Mouse (Mus musculus) forebrain, embryonic 11.5 days (tissue): ENCODE measurements around the gene Naxd. TPM values are rescaled to one million over a fixed set of nuclear protein-coding genes. Genes with fewer than 3 reads are reported as not detected.

ENCODE experiments used
- ATAC-seq: fragments of 200-750 bp; cut with Nextera tagmentation; replicated peaks from 2 replicates; pipeline ENCODE4 v1.8.0; 2017; ENCODE audit warnings: moderate TSS enrichment; ENCODE audit not compliant: low FRiP score
- DNase-seq: peaks from one replicate; pipeline ENCODE4 v3.0.0-alpha.2; 2017; ENCODE audit warnings: low spot score
- H3K27ac ChIP-seq: fragments of 300-500 bp; sonication (generic); 2 replicates; pipeline ENCODE4 v1.5.1; 2014; ENCODE audit warnings: low read depth, low read length
- H3K27me3 ChIP-seq: fragments of 300-500 bp; sonication (generic); 2 replicates; pipeline ENCODE4 v1.6.1; 2014; ENCODE audit warnings: mild to moderate bottlenecking, low read length, mixed read lengths; ENCODE audit not compliant: control insufficient read depth, insufficient read depth
- H3K36me3 ChIP-seq: fragments of 300-500 bp; sonication (generic); 2 replicates; pipeline ENCODE4 v1.6.1; 2014; ENCODE audit warnings: mild to moderate bottlenecking, low read length, moderate library complexity, mixed read lengths; ENCODE audit not compliant: control insufficient read depth, insufficient read depth
- H3K4me1 ChIP-seq: fragments of 300-500 bp; sonication (generic); replicated peaks from 2 replicates; pipeline ENCODE4 v1.6.1; 2014; ENCODE audit warnings: low read length, mixed read lengths; ENCODE audit not compliant: control insufficient read depth, insufficient read depth
- H3K4me2 ChIP-seq: fragments of 300-500 bp; sonication (generic); 2 replicates; pipeline ENCODE4 v1.6.1; 2014; ENCODE audit warnings: low read depth, mild to moderate bottlenecking, low read length, moderate library complexity, mixed read lengths; ENCODE audit not compliant: severe bottlenecking
- H3K4me3 ChIP-seq: fragments of 300-500 bp; sonication (generic); 2 replicates; pipeline ENCODE4 v1.5.1; 2014; ENCODE audit warnings: low read depth, low read length
- H3K9ac ChIP-seq: fragments of 300-500 bp; sonication (generic); 2 replicates; pipeline ENCODE4 v1.6.1; 2014; ENCODE audit warnings: low read length
- H3K9me3 ChIP-seq: fragments of 300-500 bp; sonication (generic); 2 replicates; pipeline ENCODE4 v1.6.1; 2016; ENCODE audit warnings: low read length, mixed read lengths; ENCODE audit not compliant: control insufficient read depth
- WGBS: fragments of 180-500 bp; shearing (Covaris S2); extraction: QIAGEN DNeasy Blood & Tissue Kit; methylation state at CpG from one replicate; pipeline ENCODE4 v1.1.7; 2014; 5-methylcytosine and 5-hydroxymethylcytosine counted together
- polyA plus RNA-seq: library from polyadenylated mRNA; unstranded; fragments of >200 nt; fragmentation: Nextera tagmentation; extraction: Ambion mirVana; gene quantifications from 2 replicates; pipeline ENCODE4 v1.2.1, GENCODE M21; 2014

Naxd gene
- polyA plus RNA-seq, 1 experiment from 2014 or later = 99.2 TPM

- no peak overlapping the region for H3K27ac ChIP-seq
- no peak overlapping the region for H3K9ac ChIP-seq
- no peaks in the 10 kb centered on the region for H3K36me3 ChIP-seq
- ATAC-seq (no peak), DNase-seq (no peak)
- no peak overlapping the region for H3K4me2 ChIP-seq
- 0 out of 2 replicates have a peak, but pooled peaks cover 3% of the 10 kb centered on the region for H3K4me1 ChIP-seq
- no peaks in the 10 kb centered on the region for H3K9me3 ChIP-seq
- H3K4me3 ChIP-seq = no peak overlapping the region
- 54% methylated on average over 11 of the region's 12 CpGs for WGBS
- no peaks in the 10 kb centered on the region for H3K27me3 ChIP-seq
Measured at GRCm38 (mm10) chr8:11457981-11458836, 39.1 kb upstream of the Naxd start.

- no peak overlapping the region for H3K9ac ChIP-seq
- no peak overlapping the region for H3K27ac ChIP-seq
- no peak overlapping the region for H3K4me2 ChIP-seq
- 58% methylated on average over 5 of the region's 5 CpGs for WGBS
- DNase-seq (no peak), ATAC-seq (no peak)
- no peaks in the 10 kb centered on the region for H3K27me3 ChIP-seq
- H3K9me3 ChIP-seq = no peaks in the 10 kb centered on the region
- H3K4me1 ChIP-seq = 0 out of 2 replicates have a peak, but pooled peaks cover under 1% of the 10 kb centered on the region
- H3K4me3 ChIP-seq = no peak overlapping the region
- no peaks in the 10 kb centered on the region for H3K36me3 ChIP-seq
Measured at GRCm38 (mm10) chr8:11459016-11459415, 38.3 kb upstream of the Naxd start.

DNA sequence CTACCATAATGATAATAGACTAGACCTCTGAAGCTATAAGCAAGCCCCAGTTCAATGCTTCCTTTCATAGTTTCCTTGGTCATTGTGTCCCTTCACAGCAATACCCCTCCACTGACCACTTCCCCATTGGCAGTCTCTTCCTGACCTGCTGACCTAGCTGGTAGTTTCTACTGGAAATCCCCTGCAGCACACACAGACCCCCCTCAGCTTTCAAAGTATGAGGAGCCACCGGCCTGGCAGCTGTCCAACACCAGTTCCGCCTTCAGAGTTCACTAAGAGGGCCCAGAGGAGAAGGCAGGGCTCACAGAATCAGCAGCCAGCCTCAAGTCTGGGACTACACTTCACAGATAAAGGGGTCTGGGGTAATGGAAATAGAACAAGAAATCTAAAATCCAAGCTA lies 36.4 kb upstream of the Naxd start:
- peaks cover 2% of the 10 kb centered on the region; the same call in 1 of the 2 replicates for H3K4me1 ChIP-seq
- H3K27ac ChIP-seq = no peak overlapping the region
- WGBS = 64% methylated on average over 2 of the region's 2 CpGs
- H3K4me3 ChIP-seq = no peak overlapping the region
- no peak overlapping the region for H3K9ac ChIP-seq
- H3K9me3 ChIP-seq = no peaks in the 10 kb centered on the region
- DNase-seq = no peak
- H3K36me3 ChIP-seq = no peaks in the 10 kb centered on the region
- no peak overlapping the region for H3K4me2 ChIP-seq
- ATAC-seq = no peak
- H3K27me3 ChIP-seq = no peaks in the 10 kb centered on the region

- Histone ChIP-seq H3K4me2 (no peak overlapping the region), H3K9ac (no peak overlapping the region), H3K27me3 (no peaks in the 10 kb centered on the region), H3K4me3 (no peak overlapping the region), H3K9me3 (no peaks in the 10 kb centered on the region), H3K36me3 (no peaks in the 10 kb centered on the region), H3K27ac (no peak overlapping the region), H3K4me1 (peaks cover 3% of the 10 kb centered on the region; the same call in 1 of the 2 replicates)
- no peak for ATAC-seq
- no peak for DNase-seq
- 74% methylated on average over 2 of the region's 2 CpGs for WGBS
Measured at GRCm38 (mm10) chr8:11461847-11462246, 35.5 kb upstream of the Naxd start.

- WGBS = 93% methylated on average over 4 of the region's 4 CpGs
- Histone ChIP-seq H3K4me2 (no peak overlapping the region), H3K4me1 (peaks cover 3% of the 10 kb centered on the region; the same call in 1 of the 2 replicates), H3K36me3 (no peaks in the 10 kb centered on the region), H3K27me3 (no peaks in the 10 kb centered on the region), H3K9me3 (no peaks in the 10 kb centered on the region), H3K4me3 (no peak overlapping the region), H3K27ac (no peak overlapping the region), H3K9ac (no peak overlapping the region)
- ATAC-seq = no peak
- DNase-seq = no peak
Measured at GRCm38 (mm10) chr8:11462641-11463040, 34.7 kb upstream of the Naxd start.

DNA sequence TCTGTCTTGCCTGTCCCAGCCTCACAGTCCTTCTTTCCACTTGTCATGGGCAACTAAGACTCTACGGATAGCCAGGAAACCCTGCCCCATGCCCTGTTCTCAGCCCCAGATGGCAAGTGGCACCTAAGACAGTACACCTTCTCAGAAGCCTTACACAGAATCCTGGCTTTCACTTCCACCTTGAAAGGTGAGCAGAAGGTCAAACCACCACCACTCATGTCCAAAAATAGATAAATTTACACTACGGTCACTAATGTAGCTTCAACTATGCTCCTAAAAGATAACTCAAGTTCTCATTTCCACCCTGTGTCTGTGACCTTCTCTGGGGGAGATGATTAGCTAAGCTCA lies 33.8 kb upstream of the Naxd start:
- no peaks in the 10 kb centered on the region for H3K27me3 ChIP-seq
- no peak overlapping the region for H3K4me3 ChIP-seq
- peaks cover 3% of the 10 kb centered on the region; the same call in 1 of the 2 replicates for H3K4me1 ChIP-seq
- no peak overlapping the region for H3K27ac ChIP-seq
- 100% methylated on average over 2 of the region's 2 CpGs for WGBS
- DNase-seq = no peak
- H3K36me3 ChIP-seq = no peaks in the 10 kb centered on the region
- no peak for ATAC-seq
- no peak overlapping the region for H3K4me2 ChIP-seq
- H3K9me3 ChIP-seq = no peaks in the 10 kb centered on the region
- H3K9ac ChIP-seq = no peak overlapping the region

- Histone ChIP-seq H3K27ac (no peak overlapping the region), H3K9me3 (no peaks in the 10 kb centered on the region), H3K4me1 (peaks cover 3% of the 10 kb centered on the region; the same call in 1 of the 2 replicates), H3K4me2 (no peak overlapping the region), H3K9ac (no peak overlapping the region), H3K36me3 (no peaks in the 10 kb centered on the region), H3K4me3 (no peak overlapping the region), H3K27me3 (no peaks in the 10 kb centered on the region)
- no peak for ATAC-seq
- 84% methylated on average over 12 of the region's 12 CpGs for WGBS
- DNase-seq = no peak
Measured at GRCm38 (mm10) chr8:11463889-11464706, 33.2 kb upstream of the Naxd start.

- no peak for ATAC-seq
- 87% methylated on average over 3 of the region's 3 CpGs for WGBS
- Histone ChIP-seq H3K4me1 (peaks cover 3% of the 10 kb centered on the region; the same call in 1 of the 2 replicates), H3K4me3 (no peak overlapping the region), H3K36me3 (no peaks in the 10 kb centered on the region), H3K9me3 (no peaks in the 10 kb centered on the region), H3K9ac (no peak overlapping the region), H3K27me3 (no peaks in the 10 kb centered on the region), H3K27ac (no peak overlapping the region), H3K4me2 (no peak overlapping the region)
- DNase-seq = no peak
Measured at GRCm38 (mm10) chr8:11464707-11464964, 32.7 kb upstream of the Naxd start.
